Mouse (Mus musculus): ENCODE results near the gene Jchain. TPM values are rescaled to one million over a fixed set of nuclear protein-coding genes. Genes with fewer than 3 reads are reported as not detected.

The Jchain gene
- 0.17 TPM in 1 of 2 replicates, not detected in the other for polyA plus RNA-seq (2014; fragmentation: Nextera tagmentation; extraction: Ambion mirVana)

DNA sequence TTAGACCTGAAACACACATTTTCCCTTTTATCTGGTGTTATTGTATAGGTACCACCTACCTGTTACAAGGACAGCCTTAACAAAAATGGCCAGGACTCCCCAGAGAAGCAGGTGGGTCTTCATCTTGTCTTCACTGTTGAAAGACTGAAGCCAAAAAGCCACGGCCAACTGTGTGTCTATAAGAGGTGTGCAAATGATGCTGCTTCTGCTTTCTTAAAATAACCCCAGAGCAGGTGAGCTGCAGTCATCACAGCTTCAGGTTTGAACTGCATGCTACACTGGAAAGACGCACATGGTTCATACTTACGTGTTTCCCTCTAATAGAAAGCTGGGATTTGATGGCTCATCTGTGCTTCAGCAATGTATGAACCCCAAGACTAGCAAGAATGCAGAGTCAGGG, at the start of gene Jchain:
Jchain (minus strand) TSS at position 235 of the 400 bp plus-strand sequence.
- Histone ChIP-seq H3K4me2 (ENCODE audit: low read length) (no peak within 1 kb of the TSS), H3K4me3 (ENCODE audit: low read depth, low read length) (no peak within 1 kb of the TSS), H3K9ac (ENCODE audit: low read length) (no peak within 1 kb of the TSS), H3K27ac (ENCODE audit: low read depth, low read length) (no peak within 1 kb of the TSS), H3K36me3 (ENCODE audit: control insufficient read depth, insufficient read depth, low read length) (no peaks in the 10 kb centered on the region), H3K9me3 (replicated peaks; ENCODE audit: control insufficient read depth, low read length) (no peaks in the 10 kb centered on the region), H3K4me1 (ENCODE audit: control insufficient read depth, insufficient read depth, low read length) (no peaks in the 10 kb centered on the region), H3K27me3 (replicated peaks; ENCODE audit: control insufficient read depth, insufficient read depth, low read length) (no peaks in the 10 kb centered on the region)
- ATAC-seq: no peak
- 90% methylated on average over 3 of the region's 3 CpGs for WGBS
- DNase-seq (ENCODE audit: low spot score): no peak

DNA sequence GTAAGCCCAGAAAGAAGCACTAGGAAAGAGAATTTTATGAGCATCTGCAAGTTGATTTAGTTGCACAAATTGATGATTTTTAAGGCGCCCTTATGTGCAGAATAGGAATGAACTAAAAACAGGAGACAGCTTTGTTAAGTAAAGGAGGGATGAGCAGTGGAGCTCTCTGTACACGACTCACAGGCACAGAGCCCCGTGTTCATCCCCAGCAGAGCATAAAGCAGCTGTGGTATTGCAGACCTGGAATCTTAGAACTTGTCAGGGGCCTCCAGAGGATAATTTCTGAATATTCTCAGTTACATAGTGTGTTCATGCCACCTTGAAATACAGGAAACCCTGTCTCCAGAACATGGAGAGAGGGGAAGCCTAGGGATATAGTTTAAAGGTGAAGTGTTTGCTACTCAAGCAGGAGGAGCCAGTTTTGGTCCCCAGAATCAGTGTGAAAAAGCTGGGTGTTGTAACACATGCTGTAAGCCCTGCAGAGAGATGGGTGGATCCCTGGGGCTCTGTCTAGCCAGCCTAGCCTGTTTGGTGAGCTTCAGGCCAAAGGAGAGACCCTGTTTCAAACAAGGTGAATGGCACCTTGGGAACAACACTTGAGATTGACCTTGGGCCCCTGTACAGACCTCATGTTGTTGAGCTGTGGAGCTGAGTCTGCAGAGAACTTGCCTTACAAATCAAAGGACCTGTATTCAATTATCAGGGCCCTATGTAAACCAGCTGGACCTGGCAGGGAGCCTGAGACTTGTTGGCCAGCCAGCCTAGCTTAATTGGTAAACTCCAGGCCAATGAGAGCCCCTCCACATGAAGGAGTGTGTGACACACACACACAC, 48.0 kb upstream of the Jchain start:
- H3K4me3 ChIP-seq (ENCODE audit: low read depth, low read length): no peak overlapping the region
- no peak overlapping the region for H3K4me2 ChIP-seq (ENCODE audit: low read length)
- H3K9ac ChIP-seq (ENCODE audit: low read length): no peak overlapping the region
- no peaks in the 10 kb centered on the region for H3K27me3 ChIP-seq (replicated peaks; ENCODE audit: control insufficient read depth, insufficient read depth, low read length)
- H3K27ac ChIP-seq (ENCODE audit: low read depth, low read length): no peak overlapping the region
- no peaks in the 10 kb centered on the region for H3K4me1 ChIP-seq (ENCODE audit: control insufficient read depth, insufficient read depth, low read length)
- 0 out of 2 replicates have a peak, but pooled peaks cover 1% of the 10 kb centered on the region for H3K36me3 ChIP-seq (ENCODE audit: control insufficient read depth, insufficient read depth, low read length)
- ATAC-seq (0 out of 2 replicates have a peak, but pooled peaks have one; percentile 34), DNase-seq (ENCODE audit: low spot score) (peak; percentile 60)
- no peaks in the 10 kb centered on the region for H3K9me3 ChIP-seq (replicated peaks; ENCODE audit: control insufficient read depth, low read length)
- 68% methylated on average over 3 of the region's 3 CpGs for WGBS

GRCm38 (mm10) chr5:88574829-88575228, 47.1 kb upstream of the Jchain start:
- no peak for DNase-seq (ENCODE audit: low spot score)
- 0 out of 2 replicates have a peak, but pooled peaks cover 2% of the 10 kb centered on the region for H3K36me3 ChIP-seq (ENCODE audit: control insufficient read depth, insufficient read depth, low read length)

GRCm38 (mm10) chr5:88569541-88569940, 41.9 kb upstream of the Jchain start:
- peaks cover 8% of the 10 kb centered on the region; the same call in 1 of the 2 replicates for H3K4me1 ChIP-seq (ENCODE audit: control insufficient read depth, insufficient read depth, low read length)
- ATAC-seq (no peak), DNase-seq (ENCODE audit: low spot score) (no peak)
- no peaks in the 10 kb centered on the region for H3K9me3 ChIP-seq (replicated peaks; ENCODE audit: control insufficient read depth, low read length)
- no peak overlapping the region for H3K9ac ChIP-seq (ENCODE audit: low read length)
- no peak overlapping the region for H3K4me3 ChIP-seq (ENCODE audit: low read depth, low read length)
- H3K36me3 ChIP-seq (ENCODE audit: control insufficient read depth, insufficient read depth, low read length): 0 out of 2 replicates have a peak, but pooled peaks cover 2% of the 10 kb centered on the region
- no peak overlapping the region for H3K27ac ChIP-seq (ENCODE audit: low read depth, low read length)
- H3K27me3 ChIP-seq (replicated peaks; ENCODE audit: control insufficient read depth, insufficient read depth, low read length): no peaks in the 10 kb centered on the region
- 60% methylated on average over 3 of the region's 3 CpGs for WGBS
- H3K4me2 ChIP-seq (ENCODE audit: low read length): no peak overlapping the region

More at GRCm38 (mm10) chr5:88574829-88575228, 47.1 kb upstream of the Jchain start:
- Histone ChIP-seq H3K27me3 (replicated peaks; ENCODE audit: control insufficient read depth, insufficient read depth, low read length) (no peaks in the 10 kb centered on the region), H3K9me3 (replicated peaks; ENCODE audit: control insufficient read depth, low read length) (no peaks in the 10 kb centered on the region), H3K9ac (ENCODE audit: low read length) (no peak overlapping the region), H3K4me2 (ENCODE audit: low read length) (no peak overlapping the region), H3K4me1 (ENCODE audit: control insufficient read depth, insufficient read depth, low read length) (no peaks in the 10 kb centered on the region), H3K27ac (ENCODE audit: low read depth, low read length) (no peak overlapping the region), H3K4me3 (ENCODE audit: low read depth, low read length) (no peak overlapping the region)
- 95% methylated on average over 3 of the region's 3 CpGs for WGBS
- ATAC-seq: no peak

- H3K4me1 ChIP-seq (ENCODE audit: control insufficient read depth, insufficient read depth, low read length): peaks cover 8% of the 10 kb centered on the region; the same call in 1 of the 2 replicates
- 5% methylated on average over 14 of the region's 14 CpGs for WGBS
- no peaks in the 10 kb centered on the region for H3K27me3 ChIP-seq (replicated peaks; ENCODE audit: control insufficient read depth, insufficient read depth, low read length)
- H3K27ac ChIP-seq (ENCODE audit: low read depth, low read length): peak overlapping the region; percentile 91; the same call in 1 of the 2 replicates
- no peaks in the 10 kb centered on the region for H3K9me3 ChIP-seq (replicated peaks; ENCODE audit: control insufficient read depth, low read length)
- peak; percentile 51 for DNase-seq (ENCODE audit: low spot score)
- ATAC-seq: peak; percentile 28
- H3K4me3 ChIP-seq (ENCODE audit: low read depth, low read length): peak overlapping the region; percentile 92
- peak overlapping the region; percentile 87 for H3K9ac ChIP-seq (ENCODE audit: low read length)
- peak overlapping the region; percentile 57 for H3K4me2 ChIP-seq (ENCODE audit: low read length)
- H3K36me3 ChIP-seq (ENCODE audit: control insufficient read depth, insufficient read depth, low read length): 0 out of 2 replicates have a peak, but pooled peaks cover 2% of the 10 kb centered on the region
Observed at GRCm38 (mm10) chr5:88566034-88566841, 38.5 kb upstream of the Jchain start.

DNA sequence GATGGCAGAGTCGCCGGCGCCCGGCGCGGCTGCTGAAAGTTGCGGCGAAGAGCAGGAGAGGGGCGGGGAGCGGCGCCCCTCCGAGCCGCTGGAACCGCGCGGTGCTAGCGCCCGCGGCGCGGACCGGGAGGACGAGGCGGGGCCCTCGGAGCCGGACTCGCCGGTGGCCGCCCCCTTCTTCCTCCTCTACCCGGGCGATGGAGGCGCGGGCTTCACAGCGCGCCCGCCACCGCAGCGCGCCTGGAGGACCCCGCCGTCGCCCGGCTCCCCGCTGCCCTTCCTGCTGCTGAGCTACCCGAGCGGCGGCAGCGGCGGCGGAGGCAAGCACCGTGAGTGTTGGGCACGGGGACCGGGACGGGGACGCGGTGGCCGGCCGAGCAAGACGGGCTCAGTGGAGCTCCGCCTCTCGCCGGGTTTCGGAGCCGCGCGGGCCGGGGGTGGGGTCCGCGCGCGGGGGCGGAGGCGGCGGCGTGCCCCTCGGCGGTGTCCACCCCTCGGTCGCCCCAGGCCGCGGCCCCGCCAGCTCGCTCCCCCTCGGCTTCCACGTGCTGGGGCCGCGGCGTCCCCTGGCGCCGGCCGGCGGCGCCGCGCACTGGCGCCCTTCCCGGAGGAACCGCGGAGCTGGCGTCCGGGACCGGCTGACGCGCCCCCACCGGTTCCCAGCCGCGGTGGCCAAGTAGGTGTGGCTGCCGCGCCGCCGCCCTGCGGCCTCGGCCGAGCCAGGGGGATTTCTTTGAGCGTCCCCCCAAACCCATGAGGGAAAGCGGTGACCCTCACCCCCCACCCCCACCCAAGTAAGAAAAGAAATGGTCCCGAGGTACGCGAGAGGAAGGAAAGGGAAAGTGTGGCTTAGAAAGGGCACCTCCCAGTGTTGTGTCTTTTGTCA, 37.7 kb upstream of the Jchain start:
- under 1% methylated on average over 70 of the region's 119 CpGs for WGBS
- peaks cover 8% of the 10 kb centered on the region; the same call in 1 of the 2 replicates for H3K4me1 ChIP-seq (ENCODE audit: control insufficient read depth, insufficient read depth, low read length)
- H3K4me3 ChIP-seq (ENCODE audit: low read depth, low read length): peak overlapping the region; percentile 92
- peak; percentile 73 for ATAC-seq
- H3K36me3 ChIP-seq (ENCODE audit: control insufficient read depth, insufficient read depth, low read length): no peaks in the 10 kb centered on the region
- peak; percentile 57 for DNase-seq (ENCODE audit: low spot score)
- H3K4me2 ChIP-seq (ENCODE audit: low read length): peak overlapping the region; percentile 57
- H3K9me3 ChIP-seq (replicated peaks; ENCODE audit: control insufficient read depth, low read length): no peaks in the 10 kb centered on the region
- H3K9ac ChIP-seq (ENCODE audit: low read length): peak overlapping the region; percentile 87
- H3K27ac ChIP-seq (ENCODE audit: low read depth, low read length): peak overlapping the region; percentile 91
- H3K27me3 ChIP-seq (replicated peaks; ENCODE audit: control insufficient read depth, insufficient read depth, low read length): no peaks in the 10 kb centered on the region

- Histone ChIP-seq H3K4me1 (ENCODE audit: control insufficient read depth, insufficient read depth, low read length) (peaks cover 8% of the 10 kb centered on the region; the same call in 1 of the 2 replicates), H3K4me2 (ENCODE audit: low read length) (peak within 1 kb of the TSS; percentile 57), H3K4me3 (ENCODE audit: low read depth, low read length) (peak within 1 kb of the TSS; percentile 92), H3K36me3 (ENCODE audit: control insufficient read depth, insufficient read depth, low read length) (no peaks in the 10 kb centered on the region), H3K9me3 (replicated peaks; ENCODE audit: control insufficient read depth, low read length) (no peaks in the 10 kb centered on the region), H3K27ac (ENCODE audit: low read depth, low read length) (peak within 1 kb of the TSS; percentile 91), H3K27me3 (replicated peaks; ENCODE audit: control insufficient read depth, insufficient read depth, low read length) (no peaks in the 10 kb centered on the region), H3K9ac (ENCODE audit: low read length) (peak within 1 kb of the TSS; percentile 87)
- ATAC-seq (peak; percentile 90), DNase-seq (ENCODE audit: low spot score) (peak; percentile 79)
- under 1% methylated on average over 40 of the region's 71 CpGs for WGBS
Observed at GRCm38 (mm10) chr5:88564501-88565147, 36.9 kb upstream of the Jchain start, which contains the start of gene Rufy3. Rufy3 (plus strand) TSS chr5:88565040.

All from forebrain, embryonic 14.5 days (tissue).